Mouse (Mus musculus) heart, postnatal 4 days (tissue): ENCODE data around the gene Cdh22. TPM values are rescaled to one million over a fixed set of nuclear protein-coding genes. Genes with fewer than 3 reads are reported as not detected.
A peak's percentile ranks its signal among the peaks of the same experiment; 100 is the strongest.

Experiments used
- DNase-seq: peaks from one replicate; pipeline ENCODE4 v3.0.0; 2021
- total RNA-seq, 2 experiments: library from RNA; stranded (reverse); gene quantifications; 2 replicates each; pipeline ENCODE4 v1.2.3; 2021

Gene Cdh22
- total RNA-seq, 2 experiments from 2014 or later, result 0.24 to 0.27 TPM

DNA sequence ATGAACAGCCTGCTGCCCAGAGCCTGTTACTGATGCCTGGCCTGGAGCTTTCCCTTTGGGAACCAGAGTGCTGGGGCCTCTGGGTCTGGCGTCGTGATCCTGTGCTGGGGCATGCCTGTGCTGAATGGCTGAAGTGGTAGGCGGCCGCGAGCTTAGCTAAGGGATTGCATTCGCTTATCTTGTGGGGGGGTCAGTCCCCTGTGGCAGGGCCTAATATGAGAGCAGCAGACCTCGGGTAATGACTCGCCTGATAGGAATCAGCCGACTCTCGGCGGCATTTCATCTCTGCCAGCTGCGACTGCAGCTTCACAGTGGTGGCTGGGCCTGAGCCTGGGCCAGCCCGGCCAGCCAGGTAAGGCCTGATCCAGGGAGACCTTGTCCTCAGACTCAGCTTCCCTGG, 88.8 kb downstream of the Cdh22 start:
- no peak for DNase-seq

DNA sequence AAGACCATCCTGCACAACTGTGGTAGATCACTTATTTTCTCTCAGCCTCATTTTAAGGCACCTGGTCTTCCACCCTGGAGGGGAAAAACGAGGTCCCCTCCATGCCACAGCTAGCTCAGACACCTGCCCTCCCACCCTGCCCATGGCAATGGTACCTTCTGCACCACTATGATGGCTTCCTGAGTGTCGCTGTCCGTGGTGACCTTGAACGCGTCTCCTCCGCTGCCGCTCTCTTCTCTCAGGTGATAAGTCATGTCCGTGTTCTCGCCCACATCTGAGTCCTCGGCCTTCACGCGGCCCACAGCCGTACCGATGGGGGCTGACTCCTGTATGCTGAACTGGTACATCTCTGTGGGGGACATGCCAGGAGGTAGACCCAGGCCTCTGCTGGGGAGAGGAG, 91.2 kb downstream of the Cdh22 start:
- no peak for DNase-seq

DNA sequence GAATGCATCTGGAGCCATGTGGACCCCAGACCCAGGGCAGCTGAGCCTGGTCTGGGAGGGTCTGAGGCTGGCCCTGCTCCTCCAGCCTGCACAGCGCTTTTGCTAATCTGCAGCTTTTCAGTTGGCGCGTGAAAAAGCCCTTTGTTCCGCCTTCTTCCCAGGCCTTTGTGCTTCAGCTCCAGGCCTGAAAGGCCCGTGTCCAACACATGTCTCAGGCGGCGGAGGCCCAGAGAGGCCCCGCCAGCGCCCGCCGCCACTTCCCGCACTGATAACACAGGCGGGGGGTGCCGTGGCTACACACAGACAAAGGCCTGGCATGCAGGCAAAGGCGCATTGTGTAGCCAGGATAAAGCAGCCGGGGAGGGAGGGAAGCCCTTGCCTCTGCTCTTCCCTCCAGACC, 98.6 kb downstream of the Cdh22 start:
- DNase-seq, result no peak

DNA sequence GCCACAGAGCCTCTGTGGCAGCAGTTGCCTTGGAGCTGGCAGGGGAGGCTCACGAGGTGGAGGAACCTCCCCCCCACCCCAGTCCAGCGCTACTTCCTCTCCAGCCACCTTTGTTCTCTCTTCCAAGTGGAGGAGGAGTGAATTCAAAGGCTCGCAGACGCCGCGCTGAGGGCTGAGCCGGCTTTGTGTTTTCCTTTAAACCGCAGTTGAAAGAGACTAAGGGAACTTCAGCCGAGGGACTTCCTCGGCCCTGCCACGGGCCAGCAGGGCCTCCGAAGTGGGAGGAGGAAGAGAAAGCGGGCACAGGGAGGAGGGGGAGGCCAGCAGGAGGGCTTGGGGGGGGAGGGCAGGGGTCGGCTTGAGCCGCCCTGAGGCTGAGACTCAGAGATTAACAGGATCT, 101.1 kb downstream of the Cdh22 start:
- DNase-seq, result no peak

DNA sequence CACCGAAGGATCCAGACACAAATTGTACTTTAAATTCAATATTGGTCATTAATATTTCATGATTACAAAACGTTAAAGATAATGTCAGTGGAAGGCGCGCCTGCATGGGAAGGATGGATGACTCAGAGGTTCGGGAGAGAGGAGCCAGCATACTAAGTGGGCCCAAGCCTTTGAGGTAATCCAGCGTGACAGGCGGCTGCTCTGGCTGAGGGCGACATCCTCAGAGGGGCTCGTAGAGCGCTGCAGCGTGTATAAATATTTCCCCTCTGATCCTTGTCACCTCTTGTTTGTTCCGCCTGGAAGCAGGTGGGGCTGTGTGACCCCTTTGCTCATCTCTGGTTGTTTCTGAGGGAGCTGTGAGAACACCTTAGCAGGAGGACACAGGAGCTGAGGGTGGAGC, 103.2 kb downstream of the Cdh22 start:
- no peak for DNase-seq

DNA sequence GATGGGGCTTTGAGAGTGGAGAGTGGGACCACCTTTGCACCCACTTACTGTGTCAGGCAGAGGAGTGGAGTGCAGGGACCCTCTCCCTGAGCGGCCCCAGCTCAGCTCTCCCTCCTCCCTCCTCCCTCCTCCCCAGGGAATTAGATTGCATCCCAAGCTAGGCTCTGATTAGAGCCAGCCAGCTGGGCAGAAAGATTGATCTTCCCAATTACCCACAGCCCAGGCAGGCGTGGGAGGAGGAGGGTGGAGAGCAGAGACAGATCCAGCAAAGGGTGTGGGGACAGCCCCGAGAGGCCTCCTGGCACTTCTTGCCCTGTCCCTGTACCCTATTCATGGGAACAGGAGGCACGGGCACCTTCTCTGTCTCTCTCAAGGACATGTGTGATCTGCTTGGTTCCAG, 105.5 kb downstream of the Cdh22 start:
- no peak for DNase-seq

DNA sequence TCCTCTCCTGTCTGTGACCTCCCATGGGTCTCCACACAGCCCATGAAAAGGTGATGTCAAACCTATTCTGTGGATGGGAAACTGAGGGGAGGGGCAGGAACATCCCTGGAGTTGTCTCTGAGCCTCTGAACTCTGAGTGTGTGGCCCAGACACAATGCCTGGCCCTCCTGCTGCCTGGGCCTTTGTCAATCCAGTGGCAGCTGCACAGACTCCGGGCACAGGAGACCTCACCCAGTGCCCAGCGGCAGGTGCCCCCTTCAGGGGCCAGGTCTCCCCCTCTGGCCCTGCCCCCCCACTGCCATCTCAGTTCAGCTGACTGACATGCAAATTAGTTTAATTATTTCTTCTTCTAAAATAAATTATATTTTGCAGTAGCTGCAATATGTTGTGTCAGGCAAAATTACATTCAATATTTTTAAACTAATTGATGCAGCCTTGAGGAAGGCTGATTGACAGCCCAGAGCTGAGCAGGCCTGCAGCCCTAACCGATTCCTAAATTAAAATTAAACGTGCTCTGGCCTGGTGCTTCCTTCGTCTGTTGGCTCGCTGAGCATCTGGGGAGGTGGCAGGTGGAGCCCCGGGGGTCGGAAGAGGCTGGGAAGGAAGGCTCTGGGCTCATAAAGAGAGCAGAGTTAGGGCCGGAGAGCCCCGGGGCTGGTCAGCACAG, 107.6 kb downstream of the Cdh22 start:
- DNase-seq, result no peak

DNA sequence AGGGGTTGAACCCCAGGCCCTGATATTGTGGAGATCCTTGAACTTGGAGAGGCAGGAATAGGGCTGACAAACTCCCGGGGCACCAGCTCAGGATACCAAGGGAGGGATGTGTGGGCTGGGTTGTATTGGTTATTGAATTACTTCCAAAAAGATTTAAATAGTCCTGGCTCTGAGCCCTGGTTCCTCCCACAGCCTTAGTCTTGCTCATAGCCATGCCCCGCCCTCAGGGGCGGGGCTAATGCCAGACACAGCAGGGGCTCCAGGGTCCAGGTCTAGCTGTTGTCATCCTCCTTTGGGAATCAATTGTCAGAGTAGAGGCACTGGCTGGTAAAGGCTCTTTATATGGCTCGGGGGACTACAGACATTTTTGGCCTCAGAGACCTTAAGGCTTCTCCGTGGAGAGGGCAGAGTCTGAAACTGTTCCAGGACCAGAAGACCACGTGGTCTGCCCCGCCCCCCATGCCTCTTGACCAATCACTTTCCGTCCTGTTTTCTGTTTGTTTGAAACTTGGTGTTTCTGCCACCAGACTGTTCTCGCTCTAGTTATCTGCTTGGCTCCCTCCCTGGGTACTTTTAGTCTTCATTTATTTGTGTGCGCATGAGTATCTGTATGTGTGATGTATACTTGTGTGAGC, 113.3 kb downstream of the Cdh22 start:
- DNase-seq, result no peak

DNA sequence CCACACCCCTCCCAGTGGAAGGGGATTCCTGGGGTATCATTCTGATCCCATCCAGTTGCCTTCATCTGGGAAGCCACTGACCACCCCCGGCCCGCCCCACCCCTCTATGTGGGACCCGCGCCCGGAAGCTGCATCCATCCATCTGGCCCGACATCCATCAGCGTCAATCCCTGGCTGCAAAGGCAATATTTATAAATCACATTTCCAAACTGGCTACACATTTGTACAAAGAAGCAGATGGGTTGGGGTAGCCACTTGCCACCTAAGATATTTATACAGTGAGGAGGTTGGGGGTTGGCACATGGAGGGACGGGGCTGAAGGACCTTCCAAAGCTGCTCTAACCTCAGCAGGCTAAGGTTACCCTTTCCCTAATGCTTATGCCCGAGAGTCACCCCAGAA, 113.9 kb downstream of the Cdh22 start:
- DNase-seq, result no peak

DNA sequence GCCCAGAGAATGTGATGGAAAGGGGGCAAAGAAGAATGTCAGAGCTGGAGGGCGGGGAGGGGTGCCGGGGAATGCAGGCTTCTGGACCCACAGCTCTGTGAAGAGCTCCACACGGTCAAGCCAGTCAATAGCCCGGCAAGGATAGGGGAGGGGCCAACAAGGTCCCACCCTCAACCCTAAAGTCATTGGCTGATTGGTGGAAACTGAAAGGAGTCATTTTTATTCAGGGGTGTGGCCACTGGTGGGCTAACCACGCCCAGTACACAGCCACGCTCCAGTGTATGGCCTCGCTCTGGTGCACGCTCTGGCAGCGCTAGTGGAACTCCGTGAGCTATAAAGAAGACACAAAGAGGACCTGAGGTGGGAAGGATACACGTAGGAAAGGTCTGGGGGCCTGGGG, 120.9 kb downstream of the Cdh22 start:
- DNase-seq, result no peak

DNA sequence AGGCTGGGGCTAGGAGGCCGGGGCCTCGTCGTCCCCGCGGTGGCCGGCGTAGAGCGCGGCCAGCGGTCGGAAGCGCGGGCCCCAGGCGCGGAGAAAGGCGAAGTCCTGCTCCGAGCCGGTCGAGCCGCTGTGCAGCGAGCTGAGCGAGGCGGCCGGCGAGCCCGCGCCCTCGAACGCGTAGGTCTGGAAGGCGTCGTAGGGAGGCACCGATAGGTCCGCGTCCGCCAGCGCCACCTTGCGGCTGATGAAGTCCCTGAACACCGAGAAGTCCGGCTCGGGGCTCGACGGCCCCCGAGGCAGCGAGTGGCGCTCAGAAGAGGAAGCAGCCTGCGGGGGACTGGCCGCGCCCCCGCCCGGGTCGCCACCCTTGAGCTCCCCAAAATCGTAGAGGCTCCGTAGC, 122.5 kb downstream of the Cdh22 start:
- peak; percentile 93 for DNase-seq

DNA sequence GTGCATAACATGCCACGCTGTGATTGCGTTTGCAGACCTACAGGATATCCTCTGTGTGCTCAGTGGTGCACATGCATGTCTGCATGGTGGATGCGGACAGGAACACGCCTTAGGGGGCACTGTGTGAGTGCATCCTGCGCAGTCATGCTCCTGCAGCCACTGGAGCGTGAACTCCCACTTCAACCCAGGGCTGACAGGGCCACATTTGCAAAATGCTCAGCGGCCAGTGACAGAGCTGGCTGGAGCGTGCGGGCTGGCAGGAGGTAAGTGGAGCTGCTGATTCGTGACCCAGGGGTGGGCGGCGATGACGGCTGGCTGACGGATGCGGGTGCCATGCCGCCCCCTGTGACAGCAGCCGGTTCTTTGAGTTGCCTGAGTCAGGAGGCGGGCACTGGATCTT, 128.1 kb downstream of the Cdh22 start:
- no peak for DNase-seq

DNA sequence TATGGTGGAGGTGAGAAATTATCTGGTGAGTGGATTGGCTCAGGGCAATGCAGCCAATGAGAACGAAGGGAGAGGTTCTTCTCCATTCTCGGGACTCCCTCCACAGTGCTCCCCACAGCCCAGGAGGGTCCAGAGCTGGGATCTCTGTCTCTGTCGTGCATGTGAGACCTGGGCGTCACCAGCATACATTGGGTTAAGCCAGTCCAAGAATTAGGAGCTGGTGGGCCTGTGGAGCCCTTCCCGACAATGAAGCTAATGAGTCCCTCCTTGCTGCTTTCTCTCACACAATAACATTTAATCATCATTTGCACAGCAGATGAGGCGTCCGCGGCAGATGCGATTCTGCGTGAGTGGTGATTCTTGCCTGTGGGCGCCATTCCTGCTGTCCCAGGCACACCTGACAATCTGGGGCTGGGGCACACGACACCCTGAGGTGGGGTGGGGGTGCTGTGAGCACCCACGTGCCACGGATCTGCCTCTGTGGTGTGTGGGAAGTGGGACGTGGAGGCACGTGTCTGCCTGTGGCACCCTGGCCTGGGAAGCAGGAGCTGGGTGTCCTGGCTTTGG, 129.1 kb downstream of the Cdh22 start:
- no peak for DNase-seq

DNA sequence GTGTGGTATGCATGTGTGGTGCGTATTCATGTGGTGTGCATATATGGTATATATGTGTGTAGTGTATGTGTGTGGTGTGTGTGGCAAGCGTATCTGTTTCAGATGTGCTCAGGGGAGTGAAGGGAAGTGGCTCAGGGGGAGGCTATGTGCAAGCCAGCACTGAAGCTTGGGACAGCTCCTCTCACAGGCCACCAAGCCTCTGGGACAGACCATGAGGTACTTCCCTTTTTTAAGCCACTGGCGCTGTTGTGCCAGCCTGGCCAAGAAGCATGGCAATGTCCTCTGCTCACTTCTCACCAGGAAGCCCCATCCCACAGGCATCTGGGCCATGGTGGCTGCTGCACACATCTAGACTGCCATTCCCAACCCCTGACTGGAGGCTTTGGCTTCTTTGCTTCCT, 131.7 kb downstream of the Cdh22 start:
- no peak for DNase-seq

DNA sequence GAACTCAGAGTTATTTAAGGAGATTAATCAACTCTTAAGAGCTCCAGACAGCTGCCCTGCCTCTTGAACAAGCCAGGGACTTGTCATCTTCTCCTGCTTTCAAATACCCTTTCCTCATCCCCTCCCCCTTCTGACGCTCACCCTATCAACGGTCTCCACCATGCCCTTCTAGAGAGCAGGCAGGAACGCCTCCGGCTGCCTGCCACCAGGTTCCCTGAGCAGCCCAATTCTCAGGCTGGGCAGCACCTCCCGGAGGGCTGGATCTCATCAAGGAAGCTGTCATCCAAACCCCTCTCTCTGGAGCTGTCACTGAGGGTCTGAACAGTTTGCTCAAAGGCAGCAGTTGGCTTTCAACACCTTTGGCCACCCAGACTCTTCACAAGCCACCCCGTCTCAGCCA, 133.9 kb downstream of the Cdh22 start:
- DNase-seq, result no peak

DNA sequence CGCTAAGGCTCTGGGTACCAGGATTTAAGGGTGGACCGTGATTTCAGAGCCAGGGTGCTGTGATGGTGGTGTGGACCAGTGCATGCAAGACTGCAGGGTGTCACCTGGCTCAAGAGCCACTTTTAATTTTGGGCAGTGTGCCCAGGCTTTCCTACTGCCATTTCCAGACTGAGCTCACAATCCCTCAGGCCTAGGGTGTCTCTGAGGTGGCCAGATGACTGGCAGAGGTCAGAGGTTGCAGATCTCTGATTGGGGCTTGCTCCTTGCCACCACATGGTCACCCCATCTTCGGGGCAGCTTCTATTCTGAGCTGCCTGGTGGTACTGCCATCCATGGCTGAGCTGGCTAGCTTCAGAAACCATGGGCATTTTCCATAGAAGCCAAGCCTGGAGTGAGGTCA, 135.8 kb downstream of the Cdh22 start:
- peak; percentile 45 for DNase-seq

DNA sequence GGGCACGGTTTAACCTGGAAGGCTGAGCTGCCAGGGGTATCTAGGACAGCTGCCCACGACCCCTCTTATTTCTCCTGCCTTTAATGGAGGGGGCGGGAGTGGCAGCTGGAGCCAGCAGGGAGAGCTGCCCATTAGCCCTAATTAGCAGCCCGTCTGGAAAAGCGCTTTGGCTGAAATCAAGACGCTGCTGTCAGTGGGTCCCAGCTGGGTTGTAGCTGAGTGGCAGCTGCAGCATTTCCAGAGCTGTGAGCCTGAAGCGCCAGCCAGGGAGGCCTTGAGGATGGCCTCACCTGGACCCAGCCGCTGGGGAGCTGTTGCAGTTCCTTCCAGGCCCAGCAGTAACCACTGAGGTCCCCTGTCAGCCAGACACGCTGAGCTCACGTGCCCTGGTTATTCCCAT, 138.3 kb downstream of the Cdh22 start:
- no peak for DNase-seq

DNA sequence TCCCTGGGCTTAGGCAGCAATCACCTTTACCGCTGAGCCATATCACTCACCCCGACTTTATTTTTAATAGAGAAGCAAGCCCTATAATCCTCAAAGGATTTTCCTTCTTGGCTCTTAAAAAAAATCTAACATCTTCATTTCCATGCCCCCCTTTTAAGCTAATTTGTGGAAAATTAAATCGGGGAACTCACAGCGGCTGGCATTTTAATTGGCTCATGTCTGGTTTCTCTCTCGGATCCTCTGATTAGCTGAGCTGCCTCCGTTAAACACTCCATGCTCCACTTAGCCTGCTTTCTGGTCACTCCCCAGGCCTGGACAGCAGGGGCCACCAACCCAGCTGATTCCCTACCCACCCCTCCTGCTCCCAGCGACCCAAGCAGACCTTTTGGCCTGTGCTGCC, 142.3 kb downstream of the Cdh22 start:
- DNase-seq, result no peak

DNA sequence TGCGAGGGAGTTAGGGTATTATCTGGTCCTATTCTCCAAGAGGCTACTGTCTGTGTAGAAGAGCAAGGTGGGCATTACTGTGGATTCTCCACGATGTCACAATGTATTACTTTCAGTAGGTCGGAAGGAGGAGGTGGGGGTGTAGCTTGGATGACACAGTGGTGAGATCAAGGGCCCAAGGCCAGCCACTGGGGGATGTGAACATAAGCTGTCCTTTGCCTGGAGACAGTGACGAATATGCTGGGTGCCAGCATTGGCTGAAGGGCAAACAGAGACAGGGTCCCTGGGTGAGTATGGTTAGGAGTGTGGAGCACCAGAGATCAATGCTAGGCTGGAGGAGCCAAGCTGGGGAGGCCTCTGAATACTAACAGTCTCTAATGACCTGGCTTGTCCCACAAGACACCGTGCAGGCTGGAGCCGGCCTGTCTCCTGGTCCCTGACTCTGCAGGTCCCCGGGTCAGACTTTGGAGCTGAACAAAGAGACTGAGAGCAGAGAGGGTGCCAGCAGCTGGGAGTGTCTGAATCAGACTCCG, 143.2 kb downstream of the Cdh22 start:
- no peak for DNase-seq

DNA sequence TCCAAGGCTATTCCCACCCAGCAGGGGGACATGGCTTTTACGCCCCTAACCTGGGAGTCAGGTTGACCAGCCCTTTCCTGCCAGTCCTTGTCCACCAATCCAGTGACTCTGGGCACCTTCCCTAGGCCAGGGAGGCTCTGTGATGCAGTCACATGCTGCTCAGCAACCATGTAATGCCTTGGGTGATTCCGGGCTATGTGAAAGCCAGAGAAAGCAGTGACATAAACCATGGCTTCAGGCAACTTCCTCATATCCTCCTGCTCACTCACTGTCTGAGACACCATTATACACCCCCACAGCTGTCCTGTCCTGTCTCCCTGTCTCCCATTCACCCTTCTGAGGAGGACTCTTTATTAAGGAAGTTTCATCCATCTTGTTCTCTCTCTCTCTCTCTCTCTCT, 144.0 kb downstream of the Cdh22 start, which contains the start of gene 1700025C18Rik:
Gene 1700025C18Rik (minus strand): TSS at position 101 of the 400 bp plus-strand sequence.
- DNase-seq, result no peak

DNA sequence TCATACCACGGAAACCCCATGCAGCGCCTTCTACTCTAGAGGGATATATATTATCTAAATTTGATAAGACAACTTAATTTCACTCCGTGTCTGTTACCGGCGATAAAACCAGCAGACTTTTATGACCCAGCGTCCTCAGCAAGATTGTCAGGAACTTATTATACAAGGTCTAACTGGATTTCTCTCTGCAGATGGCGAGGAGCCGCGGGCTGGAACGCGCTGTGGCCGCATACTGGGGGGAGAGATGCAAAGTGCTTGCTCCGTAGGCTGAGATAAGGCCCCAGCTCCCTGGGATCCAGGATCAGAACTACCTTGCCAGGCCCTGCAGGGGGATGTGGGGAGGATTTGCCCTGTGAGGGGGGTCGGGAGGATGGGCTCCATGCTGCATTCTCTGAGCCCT, 145.2 kb downstream of the Cdh22 start:
- DNase-seq, result no peak

DNA sequence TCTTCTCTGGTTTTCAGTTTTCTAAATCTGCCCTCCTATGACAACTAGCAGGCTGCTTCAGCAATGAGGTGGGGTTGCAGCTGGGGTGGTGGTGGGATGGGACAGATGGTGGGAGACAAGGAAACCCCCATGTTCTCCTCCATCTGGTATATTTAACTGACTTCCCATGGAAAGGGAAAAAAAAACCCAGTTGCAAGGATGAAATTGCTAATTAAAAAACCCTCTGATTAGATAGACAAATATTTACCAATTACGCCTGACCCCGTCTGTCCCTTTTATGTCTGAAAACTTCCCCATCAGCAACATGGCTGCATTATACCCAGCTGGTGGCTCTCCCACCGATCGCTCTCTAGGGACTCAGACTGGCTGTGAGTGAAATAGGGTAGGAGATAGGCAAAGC, 148.0 kb downstream of the Cdh22 start:
- DNase-seq, result no peak

DNA sequence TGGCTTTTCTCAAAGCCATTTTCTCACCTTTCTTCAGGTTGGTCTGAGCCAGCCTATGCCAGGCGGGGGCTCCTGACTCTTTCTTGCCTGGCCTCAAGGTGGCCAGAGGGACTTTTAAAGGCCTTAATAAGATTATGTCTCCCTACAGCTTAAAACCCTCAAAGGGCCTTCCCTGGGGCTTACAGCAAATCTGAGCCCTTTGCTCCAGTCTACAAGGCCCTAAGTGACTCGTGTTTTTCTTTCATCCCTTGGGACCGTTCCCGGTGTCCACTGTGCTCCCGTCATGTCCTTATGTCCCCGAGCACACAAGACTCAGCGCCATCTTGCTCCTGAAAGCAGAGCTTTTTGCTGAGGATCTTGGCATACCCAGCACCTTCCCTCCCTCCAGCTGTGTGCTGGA, 153.4 kb downstream of the Cdh22 start:
- DNase-seq, result no peak

DNA sequence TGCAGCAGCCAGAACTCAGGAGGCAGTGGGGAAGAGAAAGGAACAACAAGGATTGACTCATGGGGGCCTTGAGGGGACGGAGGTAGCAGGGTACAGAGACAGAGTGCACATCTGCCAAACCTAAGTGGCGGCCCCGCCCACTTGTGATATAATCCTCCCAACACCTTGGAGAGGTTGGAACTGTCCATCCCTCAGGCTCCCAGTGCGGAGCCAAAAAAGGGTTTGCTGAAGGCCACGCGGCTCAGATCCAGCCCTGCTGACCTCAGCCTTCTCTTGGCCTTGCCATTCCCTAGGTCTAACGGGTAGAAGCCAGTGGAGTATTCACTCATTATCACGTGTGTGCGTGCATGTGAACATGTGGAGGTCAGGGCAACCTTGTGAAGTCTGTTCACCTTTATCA, 154.0 kb downstream of the Cdh22 start:
- no peak for DNase-seq
